Mouse (Mus musculus): ENCODE results near the gene Hecw1.
"Not testable (repeated sequence)": the region's sequence is repeated elsewhere in the genome, so short reads cannot be mapped to it uniquely, and the experiment has no call there.

Gene Hecw1

GRCm38 (mm10) chr13:14327252-14327651 is 195.8 kb downstream of the Hecw1 start:
- no peak for DNase-seq

- peak; percentile 12 to 13 for DNase-seq
Measured at GRCm38 (mm10) chr13:14306617-14307016, 216.4 kb downstream of the Hecw1 start.

- no peak for DNase-seq
Measured at GRCm38 (mm10) chr13:14304103-14304502, 218.9 kb downstream of the Hecw1 start.

- peak in 1 of 2 experiments; percentile 12 for DNase-seq
Measured at GRCm38 (mm10) chr13:14302921-14303320, 220.1 kb downstream of the Hecw1 start.

GRCm38 (mm10) chr13:14290016-14290415 is 233.0 kb downstream of the Hecw1 start:
- no peak for DNase-seq

- no peak for DNase-seq
Measured at GRCm38 (mm10) chr13:14271476-14271875, 251.6 kb downstream of the Hecw1 start.

- DNase-seq = not testable (repeated sequence)
Measured at GRCm38 (mm10) chr13:14260939-14261338, 262.1 kb downstream of the Hecw1 start.

GRCm38 (mm10) chr13:14245946-14246345 is 277.1 kb downstream of the Hecw1 start:
- no peak for DNase-seq

- no peak for DNase-seq
Measured at GRCm38 (mm10) chr13:14179669-14180068, 343.4 kb downstream of the Hecw1 start.

GRCm38 (mm10) chr13:14177989-14178388 is 345.0 kb downstream of the Hecw1 start:
- DNase-seq = peak; percentile 14 to 35

Data from cerebellum, postnatal 10 days (tissue).